Mouse (Mus musculus) thymus, adult 18-20 months (tissue): Measurements from ENCODE around the gene Nkx2-9.

Source experiments
- DNase-seq, 2 experiments: peaks; one replicate each; pipeline ENCODE4 v3.0.0; 2022; ENCODE audit warnings: mixed read lengths in 2 of 2

The Nkx2-9 gene

DNA sequence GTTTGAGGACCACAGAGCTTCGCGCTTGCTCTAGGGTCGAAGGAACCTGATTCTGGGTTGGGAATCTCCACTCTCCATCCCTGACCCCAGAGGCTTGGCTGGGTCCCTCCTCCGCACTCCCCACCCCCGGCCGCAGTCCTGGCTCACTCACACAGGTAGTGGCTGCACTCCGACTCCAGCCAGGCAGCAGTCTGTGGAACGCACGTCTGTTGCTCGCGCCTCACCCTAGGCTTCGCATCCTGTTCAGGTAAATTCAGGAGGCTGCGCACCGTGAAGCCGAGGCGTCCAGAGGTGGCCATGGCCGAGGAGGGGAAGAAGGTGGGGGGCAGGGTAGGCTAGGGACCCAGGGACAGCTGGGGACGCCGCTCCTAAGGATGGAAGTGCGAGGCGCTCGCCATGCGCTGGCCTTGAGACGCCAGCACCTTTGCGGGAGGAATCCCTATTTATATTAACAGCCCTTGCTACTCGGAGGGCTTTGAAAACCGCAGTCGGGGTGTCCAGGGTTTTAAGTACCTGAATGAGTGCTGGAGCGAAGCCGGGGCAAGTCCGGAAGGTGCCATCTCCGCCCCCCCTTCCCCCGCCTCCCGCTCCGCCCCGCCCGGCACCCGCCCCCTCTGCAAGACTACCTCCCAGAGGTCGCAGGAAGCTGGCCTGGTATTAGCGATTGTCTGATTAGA lies at the start of gene Nkx2-9:
Gene Nkx2-9 (minus strand): TSS at position 524 of the 677 bp plus-strand sequence.
- no peak for DNase-seq

DNA sequence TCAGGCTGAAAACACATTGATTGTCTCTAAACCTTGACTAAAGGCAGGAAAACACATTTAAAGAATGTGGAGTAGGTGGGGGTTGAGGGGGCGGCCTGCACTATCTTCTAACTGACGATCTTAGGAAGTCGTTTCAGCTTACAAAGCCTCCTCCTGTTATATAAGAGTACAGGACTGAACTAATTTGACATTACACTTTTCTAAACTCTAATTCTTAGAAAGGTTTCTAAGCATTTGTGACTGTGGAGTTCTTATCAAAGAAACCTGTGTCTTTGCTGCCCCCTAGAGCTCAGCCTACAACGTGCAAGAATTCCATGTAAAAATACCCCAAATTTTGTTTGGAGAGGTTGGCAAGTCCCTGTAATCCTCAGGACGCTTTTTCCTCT lies 24.1 kb upstream of the Nkx2-9 start:
- no peak for DNase-seq

DNA sequence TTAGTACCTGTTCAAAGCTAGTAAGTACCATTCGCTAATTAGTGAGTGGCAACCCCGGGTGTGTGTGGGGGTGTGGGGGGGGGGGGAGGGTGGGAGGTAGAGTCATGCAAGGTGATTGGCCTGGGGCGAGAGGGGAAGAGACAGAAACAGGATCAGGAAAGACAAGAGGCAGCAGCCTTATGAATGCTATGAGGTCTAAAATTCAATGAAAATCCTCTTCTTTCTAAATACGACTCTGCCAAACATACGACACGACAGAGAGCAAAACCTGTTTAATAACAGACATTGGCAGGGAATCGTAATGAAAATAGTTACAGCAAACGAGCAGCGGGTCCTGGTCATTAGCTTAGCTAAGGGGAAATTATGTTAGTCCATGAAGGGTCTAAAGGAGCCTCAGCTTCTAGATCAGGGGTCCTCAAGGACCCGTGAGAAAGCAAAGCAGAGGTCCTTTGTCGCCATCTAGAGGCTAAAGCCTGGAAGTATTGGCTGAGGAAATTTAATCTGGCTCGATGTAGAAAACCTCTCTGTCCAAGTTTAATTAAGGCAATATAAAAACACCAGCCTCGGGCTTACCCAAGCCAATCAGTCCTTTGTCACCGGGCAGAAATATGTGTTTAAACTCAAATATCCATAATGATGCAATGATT lies 23.6 kb upstream of the Nkx2-9 start:
- no peak for DNase-seq

- no peak for DNase-seq
Measured at GRCm38 (mm10) chr12:56616088-56616487, 3.0 kb upstream of the Nkx2-9 start.

GRCm38 (mm10) chr12:56615391-56615790 lies 2.3 kb upstream of the Nkx2-9 start:
- no peak for DNase-seq

GRCm38 (mm10) chr12:56614513-56614912 lies 1.4 kb upstream of the Nkx2-9 start:
- DNase-seq: no peak

- DNase-seq: no peak
Measured at GRCm38 (mm10) chr12:56613916-56614510, 929 bp upstream of the Nkx2-9 start.

GRCm38 (mm10) chr12:56613438-56613830 lies 350 bp upstream of the Nkx2-9 start:
- DNase-seq: no peak

DNA sequence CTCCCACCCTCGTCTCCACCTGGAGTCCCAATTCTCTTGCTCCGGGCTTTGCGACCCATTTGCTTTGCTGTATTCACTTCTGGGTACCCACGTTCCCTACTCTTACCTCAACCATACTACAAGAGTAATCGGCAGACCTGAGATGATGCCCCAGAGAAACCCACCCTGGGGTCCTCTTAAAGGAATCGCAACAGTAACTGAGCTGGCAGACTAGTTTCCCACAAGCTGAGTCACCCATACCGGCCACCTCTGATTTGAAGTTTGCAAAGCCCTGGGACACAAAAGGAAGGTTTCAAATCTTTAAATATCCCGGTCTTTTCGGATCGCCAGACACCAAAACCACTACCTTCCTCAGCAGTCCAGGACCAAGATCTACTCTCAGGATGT lies 742 bp downstream of the Nkx2-9 start:
- DNase-seq: no peak

DNA sequence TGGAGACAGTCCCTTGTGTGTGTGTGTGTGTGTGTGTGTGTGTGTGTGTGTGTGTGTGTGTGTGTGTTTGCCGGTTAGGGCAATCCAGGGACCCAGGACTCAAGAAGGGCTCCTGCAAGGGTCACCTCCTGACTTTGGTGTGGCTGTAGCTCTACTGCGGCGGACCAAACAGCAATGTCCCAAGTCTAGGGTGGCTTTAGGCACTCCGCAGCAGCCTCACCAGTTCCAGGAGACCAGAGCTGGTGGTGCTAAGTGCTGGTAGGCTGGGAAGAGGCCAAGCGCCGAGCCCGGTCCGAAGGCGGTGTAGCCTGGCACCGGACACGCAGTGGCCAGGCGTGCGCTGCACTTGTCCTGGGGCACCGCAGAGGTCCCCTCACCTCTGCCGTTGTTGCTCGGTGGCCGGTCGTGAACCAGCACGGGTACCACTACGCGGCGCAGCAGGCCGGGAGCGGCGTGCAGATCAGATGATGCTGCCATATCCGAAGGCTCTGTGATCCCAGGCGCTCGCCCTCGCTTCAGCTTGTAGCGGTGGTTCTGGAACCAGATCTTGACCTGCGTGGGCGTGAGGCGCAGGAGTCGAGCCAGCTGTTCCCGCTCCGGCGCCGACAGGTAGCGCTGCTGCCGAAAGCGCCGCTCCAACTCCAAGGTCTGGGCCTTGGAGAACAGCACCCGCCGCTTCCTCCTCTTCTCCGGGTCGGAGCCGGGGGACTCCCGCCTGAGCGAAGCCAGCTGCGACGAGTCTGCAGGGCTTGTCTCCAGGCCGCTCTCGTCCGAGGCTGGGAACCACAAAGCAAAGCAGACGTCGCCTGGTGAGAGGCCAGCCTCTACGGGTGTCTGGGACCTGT lies 1.4 kb downstream of the Nkx2-9 start:
- DNase-seq: no peak

- no peak for DNase-seq
Measured at GRCm38 (mm10) chr12:56610851-56611250, 2.2 kb downstream of the Nkx2-9 start.

DNA sequence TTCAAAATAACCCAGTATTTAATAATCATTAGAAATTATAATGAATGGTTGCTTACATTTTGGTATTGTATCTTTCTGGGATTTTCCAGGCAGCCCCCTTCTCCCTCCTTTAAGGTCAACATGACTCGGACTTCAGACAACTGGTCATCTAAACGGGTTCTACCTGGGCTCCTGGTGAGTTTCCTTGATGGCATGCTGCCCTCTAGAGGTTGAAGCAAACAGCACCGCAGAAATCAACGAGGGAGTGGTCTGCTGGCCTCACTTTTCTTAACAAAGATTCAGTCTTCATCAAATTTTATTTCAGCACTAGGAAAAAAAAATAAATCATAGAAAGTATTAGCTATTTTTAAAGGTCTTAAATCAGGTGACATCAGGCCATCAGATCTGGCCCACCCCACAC lies 21.4 kb downstream of the Nkx2-9 start:
- no peak for DNase-seq

GRCm38 (mm10) chr12:56587830-56588229 lies 25.3 kb downstream of the Nkx2-9 start:
- DNase-seq: no peak
